Mouse (Mus musculus): ENCODE data around the gene 2210010C04Rik. TPM values are rescaled to one million over a fixed set of nuclear protein-coding genes. Genes with fewer than 3 reads are reported as not detected.

2210010C04Rik gene
- polyA plus RNA-seq (2015; fragmentation: Nextera tagmentation; extraction: Ambion mirVana) = not detected in 2 replicates

DNA sequence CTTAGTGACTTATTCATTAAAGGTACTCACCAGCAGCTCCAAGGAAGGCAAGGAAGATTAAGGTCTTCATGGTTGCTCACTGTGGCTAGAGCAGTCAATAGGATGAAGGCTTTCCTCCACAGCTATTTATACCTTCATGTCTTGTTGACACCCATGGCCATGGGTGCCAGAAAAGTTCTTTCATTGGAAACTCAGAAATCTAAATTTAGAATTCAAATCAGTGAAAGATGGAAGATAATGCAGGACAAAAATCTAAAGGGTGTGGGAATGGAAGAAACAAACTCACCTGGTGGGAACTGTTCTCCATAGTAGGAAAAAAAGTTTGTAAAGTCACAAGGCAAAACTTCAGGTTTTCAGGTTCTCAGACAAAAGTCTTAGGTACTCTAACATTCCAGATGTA is at the start of gene 2210010C04Rik:
Gene 2210010C04Rik (minus strand): TSS at position 101 of the 400 bp plus-strand sequence.
- H3K4me1 ChIP-seq (replicated peaks) = no peaks in the 10 kb centered on the region
- ATAC-seq (ENCODE audit: low FRiP score, low read depth) = no peak
- H3K9me3 ChIP-seq = no peaks in the 10 kb centered on the region
- H3K9ac ChIP-seq = no peak within 1 kb of the TSS
- no peak within 1 kb of the TSS for H3K27ac ChIP-seq (replicated peaks)
- no peak within 1 kb of the TSS for H3K4me3 ChIP-seq
- no peaks in the 10 kb centered on the region for H3K27me3 ChIP-seq
- no peaks in the 10 kb centered on the region for H3K36me3 ChIP-seq
- H3K4me2 ChIP-seq = no peak within 1 kb of the TSS

DNA sequence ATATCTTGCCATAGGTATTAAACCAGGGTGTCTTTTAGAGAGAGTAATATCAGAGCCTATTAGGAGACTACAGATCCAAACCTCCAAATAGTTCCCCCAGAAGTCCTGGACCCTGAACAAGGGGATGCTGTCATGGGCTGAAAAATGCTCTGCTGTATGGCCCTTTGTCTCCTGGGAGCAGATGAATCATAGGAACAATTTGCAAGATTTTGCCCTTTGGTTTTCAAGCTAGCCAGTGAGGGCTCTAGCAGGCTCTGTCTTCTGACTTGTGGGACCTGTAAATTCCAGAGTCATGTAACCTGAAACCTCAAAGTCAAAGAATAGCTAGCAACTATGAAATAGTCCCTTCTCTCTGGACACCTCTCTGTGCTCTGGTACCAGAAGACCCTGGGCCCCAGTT is 44.8 kb upstream of the 2210010C04Rik start:
- Histone ChIP-seq H3K9ac (no peak overlapping the region), H3K27ac (replicated peaks) (no peak overlapping the region), H3K36me3 (no peaks in the 10 kb centered on the region), H3K4me2 (no peak overlapping the region), H3K4me1 (replicated peaks) (peaks cover 10% of the 10 kb centered on the region; the same call in 1 of the 2 replicates), H3K27me3 (no peaks in the 10 kb centered on the region), H3K4me3 (no peak overlapping the region), H3K9me3 (no peaks in the 10 kb centered on the region)
- ATAC-seq (ENCODE audit: low FRiP score, low read depth) = no peak

DNA sequence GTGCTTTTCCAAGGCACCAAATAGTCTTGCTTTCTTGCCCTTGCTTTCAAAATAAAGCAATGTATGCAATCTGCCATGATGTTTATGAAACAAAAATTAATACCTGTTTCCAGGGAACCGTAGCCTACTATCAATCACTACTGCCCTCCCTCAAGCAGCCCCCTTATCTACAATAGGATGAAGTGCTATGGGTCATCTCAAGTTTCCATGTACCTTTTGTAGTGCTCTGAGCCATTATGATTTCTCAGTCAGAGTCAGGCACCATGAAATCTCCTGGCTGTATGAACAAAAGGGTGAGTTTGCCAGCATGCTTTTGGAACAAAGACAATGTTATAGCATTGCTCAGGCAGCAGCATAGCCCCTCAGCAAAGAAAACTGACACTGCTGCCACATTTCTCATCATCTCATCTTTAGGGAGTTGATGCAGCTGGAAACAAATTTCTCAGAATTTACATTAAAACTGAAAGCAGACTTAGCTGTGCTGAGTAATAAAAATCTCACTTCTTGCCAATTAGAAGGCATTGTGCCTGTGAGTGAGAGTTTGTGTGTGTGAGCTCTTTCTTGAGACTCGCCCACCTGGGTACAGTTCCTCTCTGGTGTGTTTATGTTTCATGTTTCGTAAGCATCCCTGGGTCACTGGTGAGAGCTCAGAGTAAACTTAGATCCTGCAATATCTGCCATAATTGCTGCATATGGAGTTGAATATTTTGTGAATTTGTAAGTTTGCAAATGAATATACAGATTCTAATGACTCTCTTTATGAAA is 43.4 kb upstream of the 2210010C04Rik start:
- Histone ChIP-seq H3K36me3 (no peaks in the 10 kb centered on the region), H3K27me3 (no peaks in the 10 kb centered on the region), H3K4me1 (replicated peaks) (peaks cover 10% of the 10 kb centered on the region; the same call in 1 of the 2 replicates), H3K9me3 (no peaks in the 10 kb centered on the region), H3K4me3 (no peak overlapping the region), H3K4me2 (no peak overlapping the region), H3K27ac (replicated peaks) (no peak overlapping the region), H3K9ac (0 out of 2 replicates have a peak overlapping the region, but pooled peaks have one; percentile 10)
- WGBS = 37% methylated on average over 3 of the region's 3 CpGs
- no peak for ATAC-seq (ENCODE audit: low FRiP score, low read depth)

DNA sequence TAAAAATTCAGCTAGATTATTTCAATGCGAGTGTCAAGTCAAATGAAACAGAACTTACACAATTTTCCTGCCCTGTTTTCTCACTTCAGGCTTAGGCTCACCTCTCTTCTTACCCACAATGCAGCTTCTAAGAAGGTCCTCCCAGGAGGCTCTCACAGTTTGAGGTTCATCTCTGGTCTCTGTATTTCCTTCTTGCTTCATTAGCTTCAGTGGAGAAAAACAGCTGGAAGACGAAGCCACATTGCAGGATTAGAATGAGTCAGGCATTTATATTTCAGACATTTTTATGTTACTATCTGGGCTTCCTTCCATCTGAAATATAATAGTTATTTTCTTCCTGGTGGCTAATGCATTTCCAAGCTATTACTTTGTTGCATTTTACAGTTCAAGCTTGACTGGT is 40.4 kb upstream of the 2210010C04Rik start:
- WGBS = 49% methylated on average over 2 of the region's 2 CpGs
- no peak for ATAC-seq (ENCODE audit: low FRiP score, low read depth)

DNA sequence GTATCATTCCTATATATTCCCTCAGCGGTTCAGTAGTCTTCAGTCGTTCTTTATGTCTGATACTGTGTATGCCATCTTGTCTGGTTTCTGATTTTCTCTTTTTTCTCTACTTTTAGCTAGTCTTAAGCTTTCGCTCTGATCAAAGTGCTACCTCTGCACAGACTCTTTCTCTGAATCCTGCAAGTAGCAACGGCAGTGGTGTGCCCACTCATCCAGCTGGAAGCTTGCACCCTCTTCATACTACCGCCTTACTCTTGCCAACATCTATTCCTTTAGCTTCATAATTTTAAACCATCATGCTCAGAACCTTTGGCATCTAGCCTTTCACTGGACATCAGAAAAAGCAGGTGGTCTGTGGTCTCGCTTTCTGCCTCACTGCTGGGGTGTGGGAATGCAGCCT is 28.0 kb upstream of the 2210010C04Rik start:
- 91% methylated on average over 6 of the region's 6 CpGs for WGBS
- no peaks in the 10 kb centered on the region for H3K27me3 ChIP-seq
- H3K4me1 ChIP-seq (replicated peaks) = no peaks in the 10 kb centered on the region
- H3K4me2 ChIP-seq = no peak overlapping the region
- H3K9ac ChIP-seq = no peak overlapping the region
- ATAC-seq (ENCODE audit: low FRiP score, low read depth) = no peak
- H3K9me3 ChIP-seq = no peaks in the 10 kb centered on the region
- no peak overlapping the region for H3K27ac ChIP-seq (replicated peaks)
- no peak overlapping the region for H3K4me3 ChIP-seq
- H3K36me3 ChIP-seq = no peaks in the 10 kb centered on the region

More for the DNA sequence above, 40.4 kb upstream of the 2210010C04Rik start:
- H3K36me3 ChIP-seq = no peaks in the 10 kb centered on the region
- H3K9me3 ChIP-seq = no peaks in the 10 kb centered on the region
- H3K4me2 ChIP-seq = no peak overlapping the region
- no peak overlapping the region for H3K4me3 ChIP-seq
- no peak overlapping the region for H3K9ac ChIP-seq
- no peaks in the 10 kb centered on the region for H3K27me3 ChIP-seq
- no peak overlapping the region for H3K27ac ChIP-seq (replicated peaks)
- peaks cover 10% of the 10 kb centered on the region; the same call in 1 of the 2 replicates for H3K4me1 ChIP-seq (replicated peaks)

DNA sequence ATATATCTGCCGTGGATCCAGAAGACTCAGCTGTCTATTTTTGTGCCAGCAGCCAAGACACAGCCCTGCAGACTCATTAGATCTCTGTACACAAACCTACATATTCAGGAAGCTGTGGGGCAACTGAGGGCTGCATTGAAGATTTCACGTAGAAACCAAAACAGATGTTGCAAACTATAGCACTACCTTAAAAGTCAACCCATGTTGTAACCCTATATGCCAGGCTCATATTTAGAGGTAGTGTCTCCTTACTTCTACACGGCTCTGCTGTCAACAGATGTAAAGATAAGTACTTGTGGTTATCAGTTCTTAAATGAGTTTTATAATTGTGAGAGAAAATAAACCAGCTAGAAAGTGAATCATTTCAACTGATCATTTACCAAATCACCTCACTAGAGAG is 27.4 kb upstream of the 2210010C04Rik start:
- WGBS = 84% methylated on average over 3 of the region's 3 CpGs
- H3K4me1 ChIP-seq (replicated peaks) = no peaks in the 10 kb centered on the region
- H3K9me3 ChIP-seq = no peaks in the 10 kb centered on the region
- H3K27me3 ChIP-seq = no peaks in the 10 kb centered on the region
- no peak overlapping the region for H3K4me2 ChIP-seq
- H3K9ac ChIP-seq = no peak overlapping the region
- no peaks in the 10 kb centered on the region for H3K36me3 ChIP-seq
- ATAC-seq (ENCODE audit: low FRiP score, low read depth) = no peak
- no peak overlapping the region for H3K27ac ChIP-seq (replicated peaks)
- no peak overlapping the region for H3K4me3 ChIP-seq

DNA sequence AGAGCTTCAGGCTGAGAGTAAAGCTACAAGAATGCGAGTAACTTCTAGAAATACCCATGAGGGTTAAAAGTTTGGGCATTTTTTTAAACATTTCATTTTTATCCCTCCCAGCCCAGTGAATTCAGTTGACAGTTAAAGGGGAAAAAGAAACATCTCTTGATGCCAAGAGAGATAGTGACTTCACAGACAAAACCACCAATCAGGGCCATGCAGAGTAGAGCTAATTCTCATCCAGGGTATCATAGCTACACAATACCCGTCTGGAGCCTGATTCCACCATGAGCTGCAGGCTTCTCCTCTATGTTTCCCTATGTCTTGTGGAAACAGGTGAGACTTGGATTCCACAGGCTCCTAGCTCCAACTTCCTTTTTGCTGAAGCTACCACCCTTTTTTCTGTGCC is 26.8 kb upstream of the 2210010C04Rik start:
- Histone ChIP-seq H3K9me3 (no peaks in the 10 kb centered on the region), H3K36me3 (no peaks in the 10 kb centered on the region), H3K27me3 (no peaks in the 10 kb centered on the region), H3K27ac (replicated peaks) (no peak overlapping the region), H3K4me1 (replicated peaks) (no peaks in the 10 kb centered on the region), H3K4me3 (no peak overlapping the region), H3K4me2 (no peak overlapping the region), H3K9ac (no peak overlapping the region)
- WGBS = 92% methylated on average over 2 of the region's 2 CpGs
- ATAC-seq (ENCODE audit: low FRiP score, low read depth) = no peak

DNA sequence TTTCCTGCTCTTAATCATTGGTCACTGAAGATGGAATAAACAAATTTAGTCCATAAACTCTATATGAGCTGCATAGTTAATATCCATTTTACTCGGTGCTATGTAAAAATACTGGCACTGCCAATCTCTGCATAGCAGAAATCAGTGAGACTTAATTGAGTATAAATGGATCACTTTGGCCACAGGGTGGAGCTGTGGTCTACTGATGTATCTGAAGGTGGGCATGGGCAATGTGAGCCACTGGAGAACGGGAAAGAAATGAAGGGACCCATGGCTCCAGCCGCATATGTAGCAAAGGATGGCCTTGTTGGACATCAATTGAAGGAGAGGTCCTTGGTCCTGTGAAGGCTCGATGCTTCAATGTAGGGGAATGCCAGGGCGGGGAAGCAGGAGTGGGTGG is 25.8 kb upstream of the 2210010C04Rik start:
- no peaks in the 10 kb centered on the region for H3K27me3 ChIP-seq
- no peak overlapping the region for H3K4me3 ChIP-seq
- H3K9ac ChIP-seq = no peak overlapping the region
- H3K9me3 ChIP-seq = no peaks in the 10 kb centered on the region
- WGBS = 70% methylated on average over 5 of the region's 5 CpGs
- no peak for ATAC-seq (ENCODE audit: low FRiP score, low read depth)
- no peaks in the 10 kb centered on the region for H3K36me3 ChIP-seq
- no peaks in the 10 kb centered on the region for H3K4me1 ChIP-seq (replicated peaks)
- H3K27ac ChIP-seq (replicated peaks) = no peak overlapping the region
- no peak overlapping the region for H3K4me2 ChIP-seq

DNA sequence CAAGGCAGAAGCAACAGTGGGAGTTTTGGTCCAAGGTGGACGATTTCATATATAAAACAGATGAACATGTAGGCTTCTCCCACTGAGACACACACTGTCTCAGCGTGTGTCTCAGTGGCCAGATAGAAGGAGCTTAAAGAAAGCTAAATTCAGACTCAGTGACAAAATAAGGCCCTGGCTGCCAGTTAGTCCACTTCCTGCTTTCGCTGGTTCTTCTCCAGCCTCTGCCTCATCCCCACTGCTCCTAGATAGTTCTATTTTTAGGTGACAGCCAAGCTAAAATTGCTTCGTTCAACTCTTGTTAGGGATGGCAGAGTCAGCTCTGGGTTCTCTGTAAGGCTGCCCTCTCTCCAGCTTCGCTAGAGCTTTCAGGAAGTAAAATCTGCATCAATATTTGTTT is 22.3 kb upstream of the 2210010C04Rik start:
- no peak for ATAC-seq (ENCODE audit: low FRiP score, low read depth)

DNA sequence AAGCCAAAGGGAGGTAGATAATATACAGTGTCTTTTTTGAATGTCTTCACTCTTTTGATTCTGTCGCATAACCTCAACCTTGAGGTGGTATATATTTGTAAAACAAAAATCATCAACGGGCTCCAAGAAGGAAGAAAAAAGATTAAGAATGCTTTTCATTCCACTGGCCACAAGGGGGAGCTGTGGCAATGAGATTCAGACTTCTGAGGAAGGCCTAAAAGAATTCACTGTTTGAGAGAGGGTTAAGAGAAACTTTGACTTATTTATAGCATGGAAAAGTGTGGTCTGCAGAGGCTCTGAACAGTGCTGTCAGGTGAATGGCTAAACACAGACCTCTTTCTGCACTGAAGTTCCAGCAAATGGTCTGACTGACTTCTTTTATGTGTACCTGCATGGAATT is 20.3 kb upstream of the 2210010C04Rik start:
- WGBS = 36% methylated on average over 2 of the region's 2 CpGs
- Histone ChIP-seq H3K9me3 (no peaks in the 10 kb centered on the region), H3K4me3 (no peak overlapping the region), H3K4me2 (no peak overlapping the region), H3K27me3 (no peaks in the 10 kb centered on the region), H3K9ac (no peak overlapping the region), H3K4me1 (replicated peaks) (no peaks in the 10 kb centered on the region), H3K27ac (replicated peaks) (no peak overlapping the region), H3K36me3 (no peaks in the 10 kb centered on the region)
- ATAC-seq (ENCODE audit: low FRiP score, low read depth) = no peak

More for the DNA sequence above, 22.3 kb upstream of the 2210010C04Rik start:
- no peaks in the 10 kb centered on the region for H3K9me3 ChIP-seq
- H3K4me2 ChIP-seq = no peak overlapping the region
- no peaks in the 10 kb centered on the region for H3K36me3 ChIP-seq
- H3K27ac ChIP-seq (replicated peaks) = no peak overlapping the region
- no peaks in the 10 kb centered on the region for H3K27me3 ChIP-seq
- H3K4me1 ChIP-seq (replicated peaks) = no peaks in the 10 kb centered on the region
- WGBS = 74% methylated on average over 5 of the region's 5 CpGs
- no peak overlapping the region for H3K9ac ChIP-seq
- H3K4me3 ChIP-seq = no peak overlapping the region

DNA sequence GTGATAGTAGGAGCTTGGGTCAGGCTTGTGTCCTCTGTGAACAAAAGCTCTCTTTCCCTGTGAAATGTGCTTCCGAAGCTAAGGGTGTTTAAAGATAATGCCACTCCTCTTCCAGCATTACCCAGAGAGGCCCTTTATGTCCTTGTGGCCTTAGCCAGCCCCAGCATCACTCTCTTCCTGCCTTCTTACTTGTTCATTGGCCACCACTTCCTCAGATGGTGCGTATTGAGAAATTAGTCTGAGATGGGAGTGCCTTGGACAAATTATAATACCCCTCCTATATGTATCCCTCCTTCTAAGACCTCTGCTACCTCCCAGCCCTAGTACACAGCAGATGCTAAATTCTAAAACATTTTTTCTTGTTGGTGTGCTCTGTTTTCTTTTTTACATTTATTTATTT is 19.1 kb upstream of the 2210010C04Rik start:
- H3K27me3 ChIP-seq = no peaks in the 10 kb centered on the region
- H3K4me1 ChIP-seq (replicated peaks) = no peaks in the 10 kb centered on the region
- H3K27ac ChIP-seq (replicated peaks) = no peak overlapping the region
- no peaks in the 10 kb centered on the region for H3K36me3 ChIP-seq
- H3K4me2 ChIP-seq = no peak overlapping the region
- no peak for ATAC-seq (ENCODE audit: low FRiP score, low read depth)
- no peak overlapping the region for H3K9ac ChIP-seq
- no peaks in the 10 kb centered on the region for H3K9me3 ChIP-seq
- no peak overlapping the region for H3K4me3 ChIP-seq
- 89% methylated on average over 2 of the region's 2 CpGs for WGBS

DNA sequence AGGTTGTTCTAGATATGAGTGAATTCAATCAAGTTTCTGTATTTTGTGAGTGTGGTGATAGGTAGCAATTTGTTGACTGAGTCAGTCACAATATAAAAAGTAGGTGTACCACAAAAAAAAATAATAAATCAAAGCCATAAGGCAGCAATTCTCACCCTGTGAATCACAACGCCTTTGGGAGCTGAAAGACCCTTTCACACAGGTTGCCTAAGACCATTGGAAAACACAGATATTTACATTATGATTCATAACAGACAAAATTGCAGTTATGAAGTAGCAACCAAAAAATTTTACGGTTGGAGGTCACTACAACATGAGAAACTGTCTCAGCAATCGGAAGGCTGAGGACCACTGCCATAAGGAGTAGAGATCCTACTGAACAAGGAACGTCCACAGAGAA is 16.5 kb upstream of the 2210010C04Rik start:
- Histone ChIP-seq H3K36me3 (no peaks in the 10 kb centered on the region), H3K27ac (replicated peaks) (no peak overlapping the region), H3K4me3 (no peak overlapping the region), H3K9ac (no peak overlapping the region), H3K4me2 (no peak overlapping the region), H3K9me3 (no peaks in the 10 kb centered on the region), H3K27me3 (no peaks in the 10 kb centered on the region), H3K4me1 (replicated peaks) (no peaks in the 10 kb centered on the region)
- ATAC-seq (ENCODE audit: low FRiP score, low read depth) = no peak
- 87% methylated on average over 4 of the region's 4 CpGs for WGBS

DNA sequence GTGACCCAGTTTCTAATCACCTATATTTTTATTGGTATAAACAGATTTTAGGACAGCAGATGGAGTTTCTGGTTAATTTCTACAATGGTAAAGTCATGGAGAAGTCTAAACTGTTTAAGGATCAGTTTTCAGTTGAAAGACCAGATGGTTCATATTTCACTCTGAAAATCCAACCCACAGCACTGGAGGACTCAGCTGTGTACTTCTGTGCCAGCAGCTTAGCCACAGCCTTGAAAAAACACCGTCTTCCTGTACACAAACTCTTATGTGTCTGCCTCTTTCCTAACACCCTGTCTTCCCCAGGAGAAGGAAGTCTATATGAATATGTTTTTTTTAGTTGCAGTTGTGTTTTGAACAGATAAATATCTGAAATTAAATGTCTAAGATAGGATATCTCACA is 13.3 kb upstream of the 2210010C04Rik start:
- Histone ChIP-seq H3K4me1 (replicated peaks) (no peaks in the 10 kb centered on the region), H3K4me2 (no peak overlapping the region), H3K27ac (replicated peaks) (no peak overlapping the region), H3K9ac (no peak overlapping the region), H3K4me3 (no peak overlapping the region), H3K36me3 (no peaks in the 10 kb centered on the region), H3K9me3 (no peaks in the 10 kb centered on the region), H3K27me3 (no peaks in the 10 kb centered on the region)
- WGBS = 96% methylated on average over 1 of the region's 1 CpGs
- no peak for ATAC-seq (ENCODE audit: low FRiP score, low read depth)
